Mouse (Mus musculus) v-Abl transformed pro-B cells (cell line): ENCODE data around the gene Ptms.

Source experiments
- in situ Hi-C, 2 experiments: fragments of 400-800 bp; cut with MboI; formaldehyde crosslinking; loops; one replicate each; pipeline ENCODE4 v1.15.1; 2025; ENCODE audit not compliant: unreplicated experiment in 2 of 2

Ptms gene

GRCm38 (mm10) chr6:124884714-124885500, 35.0 kb downstream of the Ptms start:
- in situ Hi-C loops = loop anchor here in 1 of 2 experiments (25.0 kb wide), 1 partner anchor 727 kb away; no protein-coding TSS in a partner anchor

DNA sequence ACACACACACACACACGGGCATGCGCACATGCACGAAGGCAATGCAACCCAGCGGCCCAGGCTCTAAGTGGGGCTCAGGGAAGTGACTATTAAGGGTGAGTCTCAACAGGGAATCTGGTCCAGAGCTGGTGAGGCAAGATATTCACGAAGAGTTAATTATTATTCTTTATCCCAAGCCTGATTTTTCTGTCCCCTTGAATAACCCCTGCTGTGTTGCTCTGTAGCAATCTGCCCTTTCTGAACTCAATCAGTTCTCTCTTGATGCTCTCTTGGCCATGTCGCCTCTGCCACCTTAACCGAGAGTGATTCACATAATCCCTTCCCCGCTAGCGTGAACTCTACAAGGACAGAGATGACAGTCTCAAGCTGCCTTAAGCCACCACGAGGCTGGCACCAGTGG, 36.6 kb downstream of the Ptms start:
- in situ Hi-C loops = loop anchor here in 1 of 2 experiments (25.0 kb wide), 1 partner anchor 729 kb away; no protein-coding TSS in a partner anchor

DNA sequence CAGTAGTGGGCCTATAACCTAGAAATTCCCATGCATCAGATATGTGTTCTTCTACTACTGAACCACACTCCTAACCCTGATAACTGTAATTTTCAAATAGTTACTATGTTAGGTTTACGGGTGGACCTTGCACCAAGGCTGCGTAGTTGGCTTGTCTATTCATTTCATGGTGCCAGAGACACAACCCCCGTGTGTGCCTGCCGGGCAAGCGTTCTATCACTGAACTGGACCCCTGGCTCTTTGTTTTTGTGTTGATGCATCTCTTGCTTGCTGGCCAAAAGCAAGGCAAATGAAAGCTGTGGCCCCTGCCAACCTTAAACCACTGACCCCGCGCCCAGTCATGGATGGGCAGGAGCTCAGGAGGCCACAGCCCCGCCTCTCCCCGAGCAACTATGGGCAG, 38.1 kb downstream of the Ptms start:
- in situ Hi-C loops = loop anchor here in 1 of 2 experiments (25.0 kb wide), 1 partner anchor 730 kb away; no protein-coding TSS in a partner anchor

GRCm38 (mm10) chr6:124879390-124879789, 40.5 kb downstream of the Ptms start:
- in situ Hi-C loops = loop anchor here in 1 of 2 experiments (25.0 kb wide), 1 partner anchor 733 kb away; no protein-coding TSS in a partner anchor

DNA sequence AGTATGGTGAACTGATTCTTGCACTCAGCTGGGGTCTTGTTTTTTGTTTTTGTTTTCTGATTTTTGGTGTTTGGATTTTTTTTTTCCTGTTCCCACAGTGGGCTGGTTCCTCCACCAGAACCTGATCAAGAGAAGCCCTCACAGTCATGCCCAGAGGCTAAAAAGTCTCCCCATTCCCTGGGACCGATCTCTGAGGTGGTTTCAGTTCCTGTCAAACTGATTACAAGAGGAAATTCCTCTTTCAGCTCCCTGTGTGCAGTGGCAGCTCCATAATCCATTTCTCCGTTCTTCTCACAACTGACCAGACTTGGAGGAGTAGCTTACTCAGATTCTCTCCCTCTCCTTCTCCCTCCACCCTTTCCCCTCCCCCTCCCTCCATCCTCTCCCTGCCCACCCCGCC, 45.6 kb downstream of the Ptms start:
- in situ Hi-C loops = loop anchor here in 1 of 2 experiments (25.0 kb wide), 1 partner anchor 738 kb away; no protein-coding TSS in a partner anchor

DNA sequence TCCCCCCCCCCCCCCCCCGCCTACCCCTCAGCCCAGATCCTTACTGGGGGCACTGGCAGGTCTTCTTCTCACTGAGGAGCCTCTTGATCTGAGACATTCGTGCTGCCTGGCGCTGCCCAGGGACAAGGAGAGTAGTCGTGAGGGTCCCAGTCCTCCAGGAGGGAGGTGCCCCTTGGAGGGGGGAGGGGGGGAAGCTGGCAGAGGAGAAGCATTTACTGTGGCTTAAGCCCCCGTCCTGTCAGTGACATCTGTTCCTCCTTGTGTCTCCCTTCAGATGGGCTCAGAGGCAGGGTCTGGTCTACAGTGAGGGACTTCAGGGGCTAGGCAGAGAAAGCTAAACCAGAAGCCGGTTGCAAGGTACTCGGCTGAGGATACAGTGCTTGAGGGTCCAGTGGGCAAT, 53.3 kb downstream of the Ptms start:
- in situ Hi-C loops = loop anchor here in 1 of 2 experiments (25.0 kb wide), 1 partner anchor 746 kb away; no protein-coding TSS in a partner anchor

- in situ Hi-C loops = loop anchor here in 1 of 2 experiments (25.0 kb wide), 1 partner anchor 746 kb away; no protein-coding TSS in a partner anchor
Observed at GRCm38 (mm10) chr6:124865766-124866362, 54.0 kb downstream of the Ptms start.
